Mouse (Mus musculus) olfactory bulb, adult 2 months (tissue): ENCODE results near the gene Chn2.

Source experiments
- CTCF ChIP-seq: fragments of 200-500 bp; IDR thresholded peaks from 2 replicates; pipeline ENCODE4 v1.5.1; 2012; ENCODE audit warnings: low read depth, mild to moderate bottlenecking, low read length, moderate library complexity; ENCODE audit not compliant: insufficient read depth
- POLR2A ChIP-seq: fragments of 200-500 bp; IDR thresholded peaks from 2 replicates; pipeline ENCODE4 v1.6.1; 2012; ENCODE audit warnings: mild to moderate bottlenecking, low read depth, low read length, moderate library complexity; ENCODE audit not compliant: insufficient read depth

GRCm38 (mm10) chr6:54042142-54042541 lies 2.8 kb downstream of the Chn2 start:
- TF ChIP-seq POLR2A, result no peak
- TF ChIP-seq CTCF, result no peak
